ENCODE assay signal across 25 mouse cellular contexts in the genomic region with DNA sequence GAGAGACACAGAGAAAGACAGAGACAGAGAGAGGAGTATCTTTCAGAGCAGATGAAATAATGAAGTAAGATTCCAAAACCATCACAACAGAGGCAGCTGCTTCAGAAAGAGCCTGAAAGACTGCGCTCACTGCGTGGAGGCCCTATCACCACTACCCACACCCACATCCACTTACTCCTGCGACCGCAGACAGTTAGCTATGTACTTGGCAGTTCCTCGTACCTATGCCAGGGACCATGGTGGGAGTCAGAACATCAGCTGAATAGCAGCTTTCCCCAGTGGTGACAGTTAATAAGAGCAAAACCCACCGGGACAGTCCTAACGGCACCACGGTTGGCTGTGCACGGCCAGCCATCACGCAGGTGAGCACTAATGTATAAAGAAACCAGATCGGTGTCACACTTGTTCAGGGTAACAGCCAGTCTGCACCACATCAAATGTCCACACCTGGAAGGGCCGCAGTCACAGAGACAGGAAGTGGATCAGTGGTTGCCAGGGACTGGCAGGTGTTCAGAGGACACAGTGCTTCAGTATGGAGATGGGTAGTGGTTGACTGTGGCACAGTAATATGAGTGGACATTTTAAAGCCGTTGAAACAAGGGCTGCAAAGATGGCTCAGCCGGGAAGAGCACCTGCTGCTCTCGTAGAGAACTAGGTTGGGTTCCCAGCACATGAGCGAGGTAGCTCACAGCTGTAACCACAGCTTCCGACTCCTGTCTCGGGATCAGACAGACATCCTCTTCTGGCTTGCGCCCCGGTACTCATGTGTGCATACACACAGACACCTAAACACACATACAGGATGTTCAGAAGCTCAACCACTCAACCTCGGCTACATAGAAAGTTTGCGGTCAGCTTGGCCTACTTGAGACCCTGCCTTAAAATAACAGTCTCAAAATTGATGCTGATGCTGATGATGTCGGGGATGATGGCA. TPM values are rescaled to one million over a fixed set of nuclear protein-coding genes. Genes with fewer than 3 reads are reported as not detected.
A peak's percentile ranks its signal among the peaks of the same experiment; 100 is the strongest.
DNase-seq lines count a peak whose midpoint lies in the region; ATAC-seq and TF ChIP-seq lines count a peak whose summit lies in the region.
"Had no signal": no experiment of that assay in that cellular context is flagged by ENCODE, and none has a peak within 500 bp of the region (broad histone marks: within the 10 kb centered on the region; RNA-seq: fewer than 3 reads in every experiment).

No protein-coding gene starts in this region.

- no peak overlapping the region for H3K9ac ChIP-seq in heart, embryonic 16.5 days (ENCODE audit: low read length)
- no peak overlapping the region for H3K9ac ChIP-seq in CH12.LX (ENCODE audit: insufficient read depth, low read depth)
- no peak overlapping the region for H3K9ac ChIP-seq in forebrain, embryonic 15.5 days (replicated peaks)
- H3K9ac ChIP-seq: embryonic facial prominence, embryonic 15.5 days; hindbrain, embryonic 12.5 days; intestine, embryonic 15.5 days; liver, embryonic 12.5 days; lung, embryonic 14.5 days; midbrain, embryonic 13.5 days had no signal

- H3K9me3 ChIP-seq in heart, embryonic 16.5 days (replicated peaks; ENCODE audit: control insufficient read depth, low read length): no peaks in the 10 kb centered on the region
- peaks cover 6% of the 10 kb centered on the region for H3K9me3 ChIP-seq in CH12.LX (replicated peaks; ENCODE audit: low read length)
- H3K9me3 ChIP-seq in forebrain, embryonic 15.5 days: no peaks in the 10 kb centered on the region
- H3K9me3 ChIP-seq: embryonic facial prominence, embryonic 15.5 days; forebrain, embryonic 10.5 days; hindbrain, embryonic 12.5 days; intestine, embryonic 15.5 days; liver, embryonic 12.5 days; midbrain, embryonic 13.5 days had no signal

- no peak for TF ChIP-seq RAD21 in CH12.LX (IDR thresholded peaks at IDR 0.05; ENCODE audit: low read depth, low read length)

- H3K4me1 ChIP-seq in heart, embryonic 16.5 days (ENCODE audit: control insufficient read depth, insufficient read depth, low read length): peaks cover 3% of the 10 kb centered on the region; the same call in 1 of the 2 replicates
- peaks cover 15 to 19% of the 10 kb centered on the region in 2 experiments for H3K4me1 ChIP-seq in CH12.LX (ENCODE audit: control insufficient read depth in 1 of 2, insufficient read depth in 2 of 2)
- H3K4me1 ChIP-seq in forebrain, embryonic 15.5 days: no peaks in the 10 kb centered on the region
- H3K4me1 ChIP-seq: embryonic facial prominence, embryonic 15.5 days; forebrain, embryonic 10.5 days; hindbrain, embryonic 12.5 days; intestine, embryonic 15.5 days; liver, embryonic 12.5 days; midbrain, embryonic 13.5 days had no signal

- peak; percentile 77 for ATAC-seq in heart, embryonic 16.5 days (replicated peaks; ENCODE audit: extremely low read depth, insufficient read depth, low FRiP score)
- ATAC-seq in forebrain, embryonic 15.5 days (replicated peaks): no peak
- ATAC-seq: intestine, embryonic 15.5 days; liver, embryonic 12.5 days; midbrain, embryonic 13.5 days; Patski had no signal

- in situ Hi-C loops in CH12.LX (cut with MboI; ENCODE audit: low pct_ligation_motif_present, low pct_unique_long_range_greater_than_20kb, low sequenced_read_pairs): loop anchor here (25.0 kb wide), 1 partner anchor 174 kb away; the partner anchor contains the start of gene Capn11

- no peak overlapping the region for H3K4me2 ChIP-seq in heart, embryonic 16.5 days (ENCODE audit: low read depth, low read length)
- H3K4me2 ChIP-seq in CH12.LX (ENCODE audit: insufficient read depth, low read depth, poor library complexity, severe bottlenecking): 0 out of 2 replicates have a peak overlapping the region, but pooled peaks have one; percentile 1
- no peak overlapping the region for H3K4me2 ChIP-seq in forebrain, embryonic 15.5 days (replicated peaks)
- H3K4me2 ChIP-seq: embryonic facial prominence, embryonic 15.5 days; hindbrain, embryonic 12.5 days; intestine, embryonic 15.5 days; liver, embryonic 12.5 days; lung, embryonic 14.5 days; midbrain, embryonic 13.5 days had no signal

- 73% methylated on average over 23 of the region's 23 CpGs for WGBS in heart, embryonic 16.5 days
- 89% methylated on average over 23 of the region's 23 CpGs for WGBS in forebrain, embryonic 15.5 days

- no peak for TF ChIP-seq CTCF in CH12.LX (conservative IDR thresholded peaks at IDR 0.05 in 1 of 2, IDR thresholded peaks at IDR 0.05 in 1 of 2; ENCODE audit: low read depth in 2 of 2, low read length in 2 of 2)

- H3K36me3 ChIP-seq in heart, embryonic 16.5 days (ENCODE audit: control insufficient read depth, insufficient read depth): no peaks in the 10 kb centered on the region
- H3K36me3 ChIP-seq in CH12.LX (replicated peaks in 1 of 2; ENCODE audit: control insufficient read depth in 1 of 2, insufficient read depth in 1 of 2, low read length in 1 of 2): no peaks in the 10 kb centered on the region
- H3K36me3 ChIP-seq in forebrain, embryonic 15.5 days: no peaks in the 10 kb centered on the region
- H3K36me3 ChIP-seq: embryonic facial prominence, embryonic 15.5 days; forebrain, embryonic 10.5 days; hindbrain, embryonic 12.5 days; intestine, embryonic 15.5 days; liver, embryonic 12.5 days; midbrain, embryonic 13.5 days had no signal

- H3K27me3 ChIP-seq in heart, embryonic 16.5 days (ENCODE audit: control insufficient read depth, insufficient read depth, low read length): 0 out of 2 replicates have a peak, but pooled peaks cover 2% of the 10 kb centered on the region
- H3K27me3 ChIP-seq in CH12.LX (replicated peaks): peaks cover 5% of the 10 kb centered on the region
- no peaks in the 10 kb centered on the region for H3K27me3 ChIP-seq in forebrain, embryonic 15.5 days
- H3K27me3 ChIP-seq: embryonic facial prominence, embryonic 15.5 days; intestine, embryonic 15.5 days had no signal

- dilution Hi-C loops in CH12.LX (cut with MboI; ENCODE audit: extremely low pct_ligation_motif_present, extremely low pct_unique_long_range_greater_than_20kb, low sequenced_read_pairs): no loop called here

- no peaks in the 10 kb centered on the region for H3K79me2 ChIP-seq in CH12.LX (replicated peaks; ENCODE audit: control insufficient read depth, extremely low read depth, insufficient read depth, poor library complexity, severe bottlenecking)

- peak overlapping the region; percentile 42 for H3K27ac ChIP-seq in heart, embryonic 16.5 days (ENCODE audit: low read length)
- no peak overlapping the region for H3K27ac ChIP-seq in CH12.LX (ENCODE audit: insufficient read depth, low read depth)
- no peak overlapping the region for H3K27ac ChIP-seq in forebrain, embryonic 15.5 days (replicated peaks)
- H3K27ac ChIP-seq: embryonic facial prominence, embryonic 15.5 days; forebrain, embryonic 10.5 days; gastrocnemius, adult 2 months; hindbrain, embryonic 12.5 days; intestine, embryonic 15.5 days; liver, embryonic 12.5 days; midbrain, embryonic 13.5 days; stomach, postnatal 0 days had no signal

- no peak for TF ChIP-seq EP300 in CH12.LX (IDR thresholded peaks at IDR 0.05; ENCODE audit: low read length)

- TF ChIP-seq POLR2A in CH12.LX (IDR thresholded peaks at IDR 0.05; ENCODE audit: low read depth, low read length): no peak

- DNase-seq in heart, adult 8-10 months (ENCODE audit: low spot score): no peak
- DNase-seq in CH12.LX (ENCODE audit: extremely low read depth): no peak
- peak; percentile 78 for DNase-seq in naive thymus-derived CD4-positive, alpha-beta T cell, adult 2 months (ENCODE audit: low read depth)
- DNase-seq in thymus, postnatal 14 days: peak; percentile 86
- DNase-seq in layer of hippocampus, adult 18-20 months (ENCODE audit: low spot score in 2 of 2): no peak
- no peak for DNase-seq in frontal cortex, postnatal 10 days (ENCODE audit: low spot score in 2 of 2)
- DNase-seq: adrenal gland, postnatal 25 days; cerebellum, adult 18-20 months; cerebellum, postnatal 36 days; gastrocnemius, adult 2 months; heart, adult 18-20 months; kidney, postnatal 36 days; lung, embryonic 14.5 days had no signal

- no peak overlapping the region for H3K4me3 ChIP-seq in heart, embryonic 16.5 days (ENCODE audit: low read length)
- H3K4me3 ChIP-seq in CH12.LX (replicated peaks in 1 of 3; ENCODE audit: low read depth in 2 of 3, low read length in 2 of 3, poor library complexity in 1 of 3): no peak overlapping the region
- H3K4me3 ChIP-seq in forebrain, embryonic 15.5 days: no peak overlapping the region
- H3K4me3 ChIP-seq: embryonic facial prominence, embryonic 15.5 days; forebrain, embryonic 10.5 days; gastrocnemius, adult 2 months; hindbrain, embryonic 12.5 days; intestine, embryonic 15.5 days; liver, embryonic 12.5 days; midbrain, embryonic 13.5 days; myocyte had no signal

RNA-seq across cellular contexts. Expression of gene Spats1, which starts 13.4 kb away (rescaled TPM):
- 1.2 and 1.5 TPM in 2 replicates for polyA plus RNA-seq in heart, embryonic 16.5 days (2015; fragmentation: Nextera tagmentation; extraction: Ambion mirVana)
- under 1 TPM in 3 of 4 experiments, not detected in 1; 0.28 to 0.47 (median 0.38) TPM for total RNA-seq in heart, adult 8-10 months (2022)
- total RNA-seq in CH12.LX (2012; rRNA removed) (1.0 and 2.5 TPM in 2 replicates), CH12.LX (2014; rRNA removed) (1.7 and 2.7 TPM in 2 replicates)
- 1.9 and 2.5 TPM in 2 replicates for polyA plus RNA-seq in CH12.LX (2012; ENCODE audit: insufficient read length, low read depth)
- 1 to 10 TPM; 4.4 to 4.7 TPM for total RNA-seq in layer of hippocampus, adult 18-20 months (2021)
- polyA plus RNA-seq in forebrain, embryonic 15.5 days (2015; fragmentation: Nextera tagmentation; extraction: Ambion mirVana): 1.4 and 1.7 TPM in 2 replicates
- total RNA-seq: gastrocnemius, adult 2 months; neutrophil, adult 5-6 weeks had no signal

RNA-seq across cellular contexts. Expression of gene Aars2, which starts 18.1 kb away (rescaled TPM):
- 25.0 and 25.4 TPM in 2 replicates for polyA plus RNA-seq in heart, embryonic 16.5 days (2015; fragmentation: Nextera tagmentation; extraction: Ambion mirVana)
- 10 to 100 TPM; 18.7 to 21.1 (median 19.9) TPM for total RNA-seq in heart, adult 8-10 months (2022)
- total RNA-seq in CH12.LX (2012; rRNA removed): 20.2 and 23.1 TPM in 2 replicates
- total RNA-seq in CH12.LX (2014; rRNA removed): 10.4 and 12.4 TPM in 2 replicates
- 17.5 and 17.6 TPM in 2 replicates for polyA plus RNA-seq in CH12.LX (2012; ENCODE audit: insufficient read length, low read depth)
- 10 to 100 TPM; 21.9 to 22.7 TPM for total RNA-seq in layer of hippocampus, adult 18-20 months (2021)
- polyA plus RNA-seq in forebrain, embryonic 15.5 days (2015; fragmentation: Nextera tagmentation; extraction: Ambion mirVana): 17.3 and 17.4 TPM in 2 replicates

RNA-seq across cellular contexts. Expression of gene Tcte1, which starts 34.6 kb away (rescaled TPM):
- 0.49 and 0.63 TPM in 2 replicates for polyA plus RNA-seq in heart, embryonic 16.5 days (2015; fragmentation: Nextera tagmentation; extraction: Ambion mirVana)
- total RNA-seq in heart, adult 8-10 months (2022): not detected
- total RNA-seq in CH12.LX (2012; rRNA removed) (not detected in 2 replicates), CH12.LX (2014; rRNA removed) (not detected in 2 replicates)
- not detected in 2 replicates for polyA plus RNA-seq in CH12.LX (2012; ENCODE audit: insufficient read length, low read depth)
- total RNA-seq in layer of hippocampus, adult 18-20 months (2021): 1 to 10 TPM in 1 of 2 experiments, under 1 TPM in 1; 0.91 to 1.6 TPM
- 4.7 and 4.8 TPM in 2 replicates for polyA plus RNA-seq in forebrain, embryonic 15.5 days (2015; fragmentation: Nextera tagmentation; extraction: Ambion mirVana)
- total RNA-seq: adrenal gland, postnatal 25 days; gastrocnemius, adult 2 months; heart, adult 18-20 months; neutrophil, adult 5-6 weeks had no signal
- polyA plus RNA-seq: myocyte, Patski had no signal

RNA-seq across cellular contexts. Expression of gene Cdc5l, which starts 55.1 kb away (rescaled TPM):
- polyA plus RNA-seq in heart, embryonic 16.5 days (2015; fragmentation: Nextera tagmentation; extraction: Ambion mirVana): 46.2 and 49.5 TPM in 2 replicates
- 10 to 100 TPM; 36.1 to 40.2 (median 38.7) TPM for total RNA-seq in heart, adult 8-10 months (2022)
- total RNA-seq in CH12.LX (2012; rRNA removed) (45.2 and 52.6 TPM in 2 replicates), CH12.LX (2014; rRNA removed) (58.9 and 62.4 TPM in 2 replicates)
- polyA plus RNA-seq in CH12.LX (2012; ENCODE audit: insufficient read length, low read depth): 66.3 and 69.6 TPM in 2 replicates
- 10 to 100 TPM; 58.7 TPM for total RNA-seq in layer of hippocampus, adult 18-20 months (2021)
- polyA plus RNA-seq in forebrain, embryonic 15.5 days (2015; fragmentation: Nextera tagmentation; extraction: Ambion mirVana): 69.5 and 74.5 TPM in 2 replicates

Comparison
In these comparisons a context has a peak if more than half of its experiments do, and no peak if none do; other contexts are left out.
1. DNase-seq: peak in naive thymus-derived CD4-positive, alpha-beta T cell, adult 2 months (single experiment) and thymus, postnatal 14 days (single experiment); none in heart, adult 8-10 months (single experiment), CH12.LX (single experiment), layer of hippocampus, adult 18-20 months (0 of 2) and frontal cortex, postnatal 10 days (0 of 2).